Mouse (Mus musculus) limb, embryonic 14.5 days (tissue): ENCODE results near the gene Map6. TPM values are rescaled to one million over a fixed set of nuclear protein-coding genes. Genes with fewer than 3 reads are reported as not detected.

Source experiments
- ATAC-seq: fragments of 200-750 bp; cut with Nextera tagmentation; 2 replicates; pipeline ENCODE4 v1.8.0; 2017; ENCODE audit warnings: low read depth, moderate number of reproducible peaks, moderate TSS enrichment; ENCODE audit not compliant: low FRiP score
- DNase-seq: peaks from one replicate; pipeline ENCODE4 v3.0.0-alpha.2; 2015; ENCODE audit warnings: low spot score
- H3K27ac ChIP-seq: fragments of 300-500 bp; sonication (generic); replicated peaks from 2 replicates; pipeline ENCODE4 v1.5.1; 2014; ENCODE audit warnings: low read depth, mild to moderate bottlenecking, low read length, moderate library complexity, mixed read lengths
- H3K27me3 ChIP-seq: fragments of 300-500 bp; sonication (generic); 2 replicates; pipeline ENCODE4 v1.6.1; 2014; ENCODE audit warnings: low read length, mixed read lengths; ENCODE audit not compliant: control insufficient read depth, insufficient read depth
- H3K36me3 ChIP-seq: fragments of 300-500 bp; sonication (generic); 2 replicates; pipeline ENCODE4 v1.6.1; 2014; ENCODE audit warnings: mild to moderate bottlenecking, low read length, moderate library complexity, mixed read lengths; ENCODE audit not compliant: control insufficient read depth, insufficient read depth
- H3K4me1 ChIP-seq: fragments of 300-500 bp; sonication (generic); 2 replicates; pipeline ENCODE4 v1.6.1; 2014; ENCODE audit warnings: antibody characterized with exemption, low read length, mixed read lengths; ENCODE audit not compliant: control insufficient read depth, insufficient read depth
- H3K4me2 ChIP-seq: fragments of 300-500 bp; sonication (generic); replicated peaks from 2 replicates; pipeline ENCODE4 v1.6.1; 2014; ENCODE audit warnings: low read depth, mild to moderate bottlenecking, low read length, moderate library complexity; ENCODE audit not compliant: severe bottlenecking
- H3K4me3 ChIP-seq: fragments of 300-500 bp; sonication (generic); replicated peaks from 2 replicates; pipeline ENCODE4 v1.5.1; 2014; ENCODE audit warnings: low read length
- H3K9ac ChIP-seq: fragments of 300-500 bp; sonication (generic); 2 replicates; pipeline ENCODE4 v1.6.1; 2014; ENCODE audit warnings: mild to moderate bottlenecking, low read depth, low read length, moderate library complexity; ENCODE audit not compliant: severe bottlenecking
- H3K9me3 ChIP-seq: fragments of 300-500 bp; sonication (generic); 2 replicates; pipeline ENCODE4 v1.6.1; 2016; ENCODE audit warnings: low read length; ENCODE audit not compliant: control insufficient read depth
- POLR2A ChIP-seq: fragments of 200-500 bp; IDR thresholded peaks from 2 replicates; pipeline ENCODE4 v1.8.0; 2012; ENCODE audit warnings: inconsistent platforms, mild to moderate bottlenecking, moderate library complexity, borderline replicate concordance; ENCODE audit not compliant: insufficient read depth, insufficient read length; ENCODE audit errors: extremely low read depth
- WGBS: fragments of 180-500 bp; shearing (Covaris S2); extraction: QIAGEN DNeasy Blood & Tissue Kit; methylation state at CpG from one replicate; pipeline ENCODE4 v1.1.7; 2014; 5-methylcytosine and 5-hydroxymethylcytosine counted together
- polyA plus RNA-seq, 2 experiments: library from polyadenylated mRNA; depleted of rRNA in 1 of 2; stranded (reverse) in 1 of 2; unstranded in 1 of 2; fragments of >200 nt; fragmentation: Nextera tagmentation in 1 of 2; extraction: Ambion mirVana in 1 of 2; gene quantifications; 2 replicates each; pipeline versions ENCODE4 v1.2.1 to v1.2.3; 2012 to 2014

The Map6 gene
- polyA plus RNA-seq, 2 experiments, result 3.5 to 6.3 TPM

DNA sequence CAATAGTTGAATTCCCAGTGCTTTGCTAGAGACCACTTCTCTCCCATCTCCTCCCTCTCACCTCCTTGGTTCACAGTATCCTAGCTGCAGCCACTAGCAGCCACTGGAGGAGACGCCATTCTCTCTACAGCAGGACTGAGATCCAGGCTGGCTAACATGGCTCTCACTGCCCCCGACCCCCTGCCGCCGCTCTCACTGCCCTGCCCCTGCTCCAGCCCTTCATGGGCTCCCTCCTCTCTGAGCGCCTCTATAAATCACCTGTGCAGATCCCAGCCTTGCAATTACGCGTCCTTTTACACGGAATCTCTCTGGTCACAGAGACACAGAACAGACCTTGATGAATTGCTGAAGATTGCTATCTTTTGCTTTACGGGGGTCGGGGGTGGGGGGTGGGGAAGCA is 57.6 kb downstream of the Map6 start:
- Histone ChIP-seq H3K9me3 (no peaks in the 10 kb centered on the region), H3K4me2 (no peak overlapping the region), H3K27me3 (no peaks in the 10 kb centered on the region), H3K4me1 (0 out of 2 replicates have a peak, but pooled peaks cover 5% of the 10 kb centered on the region), H3K4me3 (no peak overlapping the region), H3K9ac (no peak overlapping the region), H3K27ac (no peak overlapping the region), H3K36me3 (no peaks in the 10 kb centered on the region)
- WGBS, result 7% methylated on average over 10 of the region's 10 CpGs
- no peak for TF ChIP-seq POLR2A
- ATAC-seq, result no peak
- DNase-seq, result no peak

DNA sequence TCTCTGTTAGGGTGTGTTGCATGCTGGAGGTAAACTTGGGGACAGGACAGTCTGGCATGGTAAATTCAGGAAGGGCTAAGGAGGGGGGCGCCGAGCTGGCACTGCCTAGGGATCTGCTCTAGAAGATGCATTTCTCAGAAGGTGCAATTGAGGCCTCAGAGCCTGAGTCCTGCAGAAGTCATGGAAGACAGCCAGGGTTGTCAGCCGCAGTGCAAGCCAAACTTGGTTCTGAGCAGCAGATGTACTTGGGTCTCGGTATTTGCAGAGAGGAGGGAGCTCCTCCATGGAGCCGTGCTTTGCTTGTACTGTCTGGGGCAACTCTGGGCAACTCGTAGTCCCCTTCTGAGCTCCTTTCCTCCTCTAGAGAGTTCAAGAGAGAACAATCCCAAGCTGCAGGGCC is 58.9 kb downstream of the Map6 start:
- no peak overlapping the region for H3K4me3 ChIP-seq
- no peak for DNase-seq
- no peak overlapping the region for H3K27ac ChIP-seq
- no peak overlapping the region for H3K9ac ChIP-seq
- no peaks in the 10 kb centered on the region for H3K9me3 ChIP-seq
- TF ChIP-seq POLR2A, result no peak
- 62% methylated on average over 6 of the region's 6 CpGs for WGBS
- no peak overlapping the region for H3K4me2 ChIP-seq
- no peak for ATAC-seq
- H3K27me3 ChIP-seq, result no peaks in the 10 kb centered on the region
- H3K4me1 ChIP-seq, result 0 out of 2 replicates have a peak, but pooled peaks cover 5% of the 10 kb centered on the region
- H3K36me3 ChIP-seq, result no peaks in the 10 kb centered on the region

DNA sequence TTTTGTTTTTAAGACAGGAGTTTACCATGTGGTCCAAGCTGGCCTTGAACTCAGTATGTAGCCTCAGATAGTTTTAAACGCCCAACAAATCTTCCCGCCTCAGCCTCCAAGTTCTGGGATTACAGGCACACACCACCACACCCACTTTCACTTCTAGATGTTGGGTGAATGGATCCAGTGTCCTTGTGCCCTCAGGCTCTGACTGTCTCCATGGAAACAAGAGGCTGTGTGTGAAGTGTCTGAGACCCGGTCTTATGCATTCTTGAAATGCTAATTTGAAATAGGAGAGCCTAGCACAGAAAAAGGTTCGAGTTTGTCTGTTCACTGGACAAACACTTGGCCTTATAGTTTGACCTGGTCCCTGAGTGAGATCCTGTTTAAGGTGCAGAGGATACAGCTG is 61.6 kb downstream of the Map6 start:
- Histone ChIP-seq H3K4me1 (0 out of 2 replicates have a peak, but pooled peaks cover 5% of the 10 kb centered on the region), H3K4me2 (no peak overlapping the region), H3K9ac (no peak overlapping the region), H3K27me3 (no peaks in the 10 kb centered on the region), H3K9me3 (no peaks in the 10 kb centered on the region), H3K4me3 (no peak overlapping the region), H3K36me3 (no peaks in the 10 kb centered on the region), H3K27ac (no peak overlapping the region)
- no peak for TF ChIP-seq POLR2A
- ATAC-seq (no peak), DNase-seq (no peak)
- WGBS, result 54% methylated on average over 4 of the region's 4 CpGs

DNA sequence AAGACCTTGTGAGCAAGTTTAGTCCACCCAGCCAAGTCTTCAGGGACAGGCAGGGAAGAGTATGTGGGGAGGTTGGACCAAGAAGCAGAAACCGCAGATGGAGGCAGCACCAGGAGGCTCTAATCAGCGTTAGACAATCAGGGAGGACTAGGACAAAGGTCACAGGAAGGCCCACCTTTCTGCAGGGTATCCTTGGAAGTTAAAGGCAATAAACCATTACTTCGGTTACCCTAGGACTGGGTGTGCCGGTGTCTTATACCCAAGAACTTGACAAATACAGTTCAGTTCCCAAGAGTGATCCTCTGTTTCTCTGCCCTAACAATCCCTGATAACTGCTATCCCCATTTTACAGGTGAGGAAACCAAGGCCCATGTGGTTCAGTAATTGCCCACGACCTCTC is 62.8 kb downstream of the Map6 start:
- 78% methylated on average over 5 of the region's 5 CpGs for WGBS
- no peak overlapping the region for H3K27ac ChIP-seq
- 0 out of 2 replicates have a peak, but pooled peaks cover under 1% of the 10 kb centered on the region for H3K4me1 ChIP-seq
- no peak overlapping the region for H3K4me3 ChIP-seq
- no peak for DNase-seq
- no peaks in the 10 kb centered on the region for H3K27me3 ChIP-seq
- TF ChIP-seq POLR2A, result no peak
- no peaks in the 10 kb centered on the region for H3K9me3 ChIP-seq
- no peaks in the 10 kb centered on the region for H3K36me3 ChIP-seq
- no peak overlapping the region for H3K4me2 ChIP-seq
- ATAC-seq, result no peak
- no peak overlapping the region for H3K9ac ChIP-seq

DNA sequence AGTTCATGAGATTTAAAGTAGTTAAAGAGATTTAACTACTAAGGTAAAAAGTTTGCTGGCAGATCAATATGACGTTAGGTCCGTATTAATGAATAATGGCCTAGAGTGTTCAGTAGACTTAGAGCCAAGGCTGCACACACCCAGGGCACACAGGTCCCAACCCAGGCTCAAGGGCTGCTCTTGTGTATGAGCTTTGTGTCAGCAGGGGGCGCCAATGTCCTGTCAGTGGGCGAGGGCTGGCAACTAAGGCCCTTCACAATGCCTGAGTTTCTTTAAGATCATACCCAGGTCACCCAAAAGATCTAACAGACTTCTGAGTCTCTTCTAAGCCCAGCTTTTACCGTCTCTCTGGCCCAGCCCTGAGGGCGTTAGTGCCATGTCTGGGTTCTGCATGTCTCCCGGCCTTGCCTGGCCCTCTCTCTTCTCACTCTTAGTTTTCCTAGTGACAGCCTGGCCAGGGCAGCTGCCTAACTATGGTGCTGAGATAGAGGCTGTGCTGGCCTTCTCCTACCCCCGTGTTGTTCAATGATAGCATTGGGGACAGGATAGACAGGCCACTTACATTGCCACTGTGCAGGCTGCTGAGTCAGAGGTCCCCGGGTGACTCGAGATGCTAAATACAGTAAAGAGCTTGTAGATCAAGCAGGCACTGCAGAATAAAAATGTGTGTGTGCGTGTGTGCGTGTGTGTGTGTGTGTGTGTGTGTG is 65.7 kb downstream of the Map6 start:
- ATAC-seq, result peak; percentile 81
- no peaks in the 10 kb centered on the region for H3K36me3 ChIP-seq
- no peak overlapping the region for H3K9ac ChIP-seq
- DNase-seq, result peak; percentile 72
- no peak overlapping the region for H3K4me3 ChIP-seq
- H3K4me2 ChIP-seq, result no peak overlapping the region
- WGBS, result 41% methylated on average over 12 of the region's 12 CpGs
- no peaks in the 10 kb centered on the region for H3K27me3 ChIP-seq
- H3K9me3 ChIP-seq, result no peaks in the 10 kb centered on the region
- no peak overlapping the region for H3K27ac ChIP-seq
- no peaks in the 10 kb centered on the region for H3K4me1 ChIP-seq
- TF ChIP-seq POLR2A, result no peak
